Mouse (Mus musculus) heart, postnatal 4 days (tissue): ENCODE data around the gene Sag. TPM values are rescaled to one million over a fixed set of nuclear protein-coding genes. Genes with fewer than 3 reads are reported as not detected.

Experiments
- DNase-seq: peaks from one replicate; pipeline ENCODE4 v3.0.0; 2021
- total RNA-seq, 2 experiments: library from RNA; stranded (reverse); gene quantifications; 2 replicates each; pipeline ENCODE4 v1.2.3; 2021

Sag gene
- under 1 TPM; 0.33 to 0.45 TPM for total RNA-seq

DNA sequence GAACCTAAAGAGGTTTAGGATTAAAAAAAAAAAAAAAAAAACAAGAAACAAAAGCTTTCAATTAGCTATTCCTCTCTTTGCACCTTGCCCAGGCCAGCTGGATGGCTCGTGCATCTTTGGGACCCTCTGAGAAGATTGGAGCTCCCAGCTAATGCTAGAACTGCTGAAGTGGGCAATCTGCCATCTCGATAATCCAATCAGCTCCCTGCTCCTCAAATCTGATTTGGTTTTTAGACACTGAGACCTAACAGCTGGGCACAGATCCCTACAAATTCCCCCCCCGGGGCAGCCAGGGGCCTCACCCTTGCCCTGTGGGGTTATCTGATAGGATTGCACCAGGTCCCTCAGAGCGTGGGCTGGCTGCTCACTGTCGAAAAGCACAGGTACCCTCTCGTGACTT, at the start of gene Sag:
TSS of gene Sag (plus strand) at position 105 of the 400 bp plus-strand sequence.
- no peak for DNase-seq

DNA sequence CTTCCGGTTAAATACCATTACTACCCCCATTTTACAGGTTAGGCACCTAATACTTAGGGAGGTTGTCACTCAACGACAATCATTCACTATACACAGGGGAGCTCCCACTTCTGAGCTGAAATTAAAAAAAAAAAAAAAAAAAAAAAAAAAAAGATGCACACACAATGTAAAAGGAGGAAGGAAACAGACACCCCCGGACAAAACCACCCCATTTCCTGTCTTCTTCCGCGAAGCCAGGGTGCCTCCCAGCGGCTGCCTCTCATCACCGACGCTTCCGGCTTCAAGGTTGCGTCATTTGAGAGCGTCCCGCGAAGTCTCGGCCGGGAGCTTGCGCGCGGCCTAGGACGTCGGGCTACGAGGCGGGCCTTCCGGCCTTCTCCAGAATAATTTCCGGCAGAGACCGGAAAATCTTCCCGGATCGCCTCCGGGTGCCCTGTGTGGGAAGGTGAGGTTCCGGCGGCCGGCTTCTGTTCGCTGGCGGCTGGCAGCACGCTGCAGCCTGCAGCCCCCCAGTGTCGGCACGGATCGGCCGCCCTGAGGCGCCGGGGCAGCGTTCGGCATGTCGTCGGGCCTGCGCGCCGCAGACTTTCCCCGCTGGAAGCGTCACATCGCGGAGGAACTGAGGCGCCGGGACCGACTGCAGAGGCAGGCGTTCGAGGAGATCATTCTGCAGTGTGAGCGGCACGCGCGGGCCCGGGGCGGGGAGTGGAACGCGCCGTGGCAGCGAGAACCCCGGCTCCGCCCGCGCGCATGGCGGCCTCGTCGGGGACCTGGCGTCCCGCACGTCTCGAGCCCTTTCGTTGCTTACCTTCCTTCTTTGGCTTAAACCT, 47.6 kb upstream of the Sag start, which contains the start of gene Atg16l1:
TSS of gene Atg16l1 (plus strand) at position 230 of the 830 bp plus-strand sequence.
- DNase-seq, result peak; percentile 94

DNA sequence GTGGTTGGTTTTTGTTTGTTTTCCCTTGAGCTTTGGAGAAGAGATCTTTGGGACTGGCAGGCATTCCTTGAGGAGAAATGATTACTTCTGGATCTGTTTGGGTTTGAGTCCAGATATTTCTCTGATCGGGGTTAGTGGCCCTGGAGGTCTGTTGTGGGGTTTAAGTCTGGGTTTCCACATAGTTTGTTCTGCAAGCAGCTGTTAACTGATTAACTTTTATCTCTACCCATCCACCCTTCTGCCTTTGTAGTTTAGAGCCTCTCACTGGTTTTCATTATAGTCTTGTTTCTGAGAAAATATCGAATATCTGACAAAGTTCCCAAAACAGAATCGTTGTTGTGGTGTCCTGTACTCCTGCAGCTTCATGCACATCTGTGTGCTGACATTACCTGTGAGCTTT, 39.7 kb upstream of the Sag start:
- DNase-seq, result no peak

DNA sequence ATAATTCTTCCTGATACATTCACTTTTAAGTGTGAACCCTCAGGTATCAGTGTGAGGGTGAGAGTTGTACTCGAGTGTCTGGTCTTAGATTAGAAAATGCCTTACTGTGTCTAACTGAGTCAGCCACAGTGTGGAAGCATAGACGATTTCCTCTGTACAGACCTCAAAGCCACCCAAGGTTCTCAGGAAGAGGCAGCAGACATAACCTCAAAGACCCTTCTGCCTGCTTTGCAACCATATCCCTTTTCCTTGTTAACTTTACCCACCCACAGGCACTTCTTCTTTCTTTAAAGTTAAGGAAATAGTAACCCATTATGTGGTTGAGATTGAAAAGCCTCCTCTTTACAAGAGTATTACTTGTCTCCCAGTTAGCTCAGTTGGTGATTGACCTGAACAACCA, 37.7 kb upstream of the Sag start:
- no peak for DNase-seq

DNA sequence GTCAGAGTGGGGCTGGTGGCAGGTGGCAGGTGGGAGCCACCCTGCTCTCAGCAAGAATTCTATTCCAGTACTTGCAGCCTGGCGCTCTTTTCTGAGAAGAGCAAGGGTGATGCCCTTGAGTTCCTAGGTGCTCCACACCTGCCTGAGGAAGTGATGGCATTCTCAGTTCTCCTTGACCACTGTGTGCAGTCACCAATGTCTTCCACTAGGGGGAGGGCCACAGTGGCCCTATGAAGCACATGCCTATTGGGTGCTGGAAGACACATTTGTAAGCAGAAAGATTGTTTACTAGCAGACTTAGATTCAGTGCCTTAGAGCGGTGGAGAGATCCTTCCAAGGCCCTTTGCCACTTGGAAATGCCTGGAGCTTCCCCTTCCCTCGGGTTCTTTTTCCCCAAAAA, 37.2 kb upstream of the Sag start:
- no peak for DNase-seq

DNA sequence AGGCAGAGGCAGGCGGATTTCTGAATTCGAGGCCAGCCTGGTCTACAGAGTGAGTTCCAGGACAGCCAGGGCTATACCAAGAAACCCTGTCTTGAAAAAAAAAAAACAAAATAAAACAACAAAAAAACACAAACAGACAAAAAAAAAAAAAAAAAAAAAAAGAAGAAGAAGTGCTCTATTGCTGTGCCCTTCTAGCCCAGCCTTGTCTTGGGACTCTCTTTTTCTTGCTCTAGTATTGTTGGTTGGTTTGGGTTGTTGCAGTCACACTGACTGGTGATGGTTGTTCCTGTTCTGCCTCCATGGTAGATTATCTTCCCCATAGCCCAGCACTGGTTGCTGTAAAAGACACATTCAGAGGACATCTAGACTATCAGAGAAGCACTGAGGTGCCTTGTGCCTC, 34.2 kb upstream of the Sag start:
- no peak for DNase-seq

DNA sequence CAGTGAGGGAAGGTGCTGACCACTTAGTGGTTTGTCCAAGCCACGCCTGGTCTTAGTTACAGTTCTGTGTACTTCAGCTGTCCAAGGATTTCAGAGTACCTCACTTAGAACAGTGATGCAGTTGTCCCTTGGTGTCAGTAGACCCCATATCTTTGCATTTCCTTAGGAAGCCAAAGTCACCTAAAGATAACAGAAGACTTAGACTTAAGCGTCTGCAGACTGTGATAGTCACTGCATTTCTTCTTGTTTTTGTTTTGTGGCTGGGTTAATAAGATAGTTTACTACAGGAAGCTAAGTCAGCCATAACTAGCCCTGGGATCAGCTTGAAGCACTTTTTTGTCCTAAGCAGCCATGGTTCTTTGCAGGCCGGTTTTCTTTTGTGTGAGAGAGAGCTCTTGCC, 33.0 kb upstream of the Sag start:
- DNase-seq, result no peak

DNA sequence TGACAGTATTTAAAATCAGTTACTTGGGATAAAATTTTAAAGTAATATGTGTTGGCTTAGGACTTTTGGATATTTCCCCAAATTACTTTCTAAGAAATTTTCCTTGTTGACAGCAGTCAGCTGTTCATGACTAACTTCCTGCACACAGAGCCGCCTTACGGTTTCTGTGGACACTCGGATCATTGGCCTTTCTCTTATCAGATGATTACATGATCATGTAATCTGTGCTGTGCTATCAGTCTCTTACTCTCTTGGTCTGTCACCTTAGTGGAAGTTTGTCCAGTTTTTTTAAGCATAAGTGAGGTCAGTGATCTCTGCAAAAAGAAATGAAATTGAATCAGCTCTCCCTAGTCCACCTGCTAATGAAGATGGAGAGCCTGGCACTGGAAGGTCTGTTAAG, 31.8 kb upstream of the Sag start:
- DNase-seq, result no peak

DNA sequence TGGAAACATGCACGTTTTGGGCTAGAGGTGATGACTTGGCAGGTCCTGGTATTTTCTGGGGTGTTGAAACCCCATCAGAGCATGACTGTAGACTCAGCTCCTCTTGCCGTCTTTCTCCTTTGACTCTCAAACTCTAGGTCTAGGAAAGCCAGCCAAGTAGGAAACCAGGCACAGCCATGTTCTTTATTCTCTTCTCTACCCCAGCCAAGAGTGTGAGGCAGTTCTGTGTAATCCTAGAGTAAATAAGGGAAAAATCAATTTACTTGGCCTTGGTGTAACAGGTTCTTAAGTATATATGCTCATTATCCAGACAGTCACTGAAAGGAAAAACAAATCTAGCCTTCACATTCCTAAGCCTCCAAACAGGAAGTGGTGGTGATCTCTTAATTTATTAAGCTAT, 30.1 kb upstream of the Sag start:
- no peak for DNase-seq

DNA sequence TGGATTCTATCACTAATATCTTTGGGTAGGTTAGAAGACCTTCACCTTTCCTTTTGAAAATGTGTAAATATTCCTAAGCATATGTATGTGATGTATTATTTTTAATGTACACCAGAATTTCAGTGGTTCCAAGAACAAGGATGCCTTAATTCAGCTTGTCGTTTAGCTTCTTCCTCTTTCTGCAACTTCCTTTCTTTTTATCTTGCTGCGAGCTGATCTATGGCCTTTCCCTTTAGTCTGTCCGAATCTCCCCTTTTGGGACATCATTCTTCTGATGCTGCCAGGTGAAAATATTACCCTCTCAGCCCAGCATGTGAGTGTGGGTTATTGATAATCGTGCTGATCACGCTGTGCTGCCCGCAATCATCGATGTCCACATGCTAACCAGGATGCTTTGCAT, 28.6 kb upstream of the Sag start:
- DNase-seq, result no peak

DNA sequence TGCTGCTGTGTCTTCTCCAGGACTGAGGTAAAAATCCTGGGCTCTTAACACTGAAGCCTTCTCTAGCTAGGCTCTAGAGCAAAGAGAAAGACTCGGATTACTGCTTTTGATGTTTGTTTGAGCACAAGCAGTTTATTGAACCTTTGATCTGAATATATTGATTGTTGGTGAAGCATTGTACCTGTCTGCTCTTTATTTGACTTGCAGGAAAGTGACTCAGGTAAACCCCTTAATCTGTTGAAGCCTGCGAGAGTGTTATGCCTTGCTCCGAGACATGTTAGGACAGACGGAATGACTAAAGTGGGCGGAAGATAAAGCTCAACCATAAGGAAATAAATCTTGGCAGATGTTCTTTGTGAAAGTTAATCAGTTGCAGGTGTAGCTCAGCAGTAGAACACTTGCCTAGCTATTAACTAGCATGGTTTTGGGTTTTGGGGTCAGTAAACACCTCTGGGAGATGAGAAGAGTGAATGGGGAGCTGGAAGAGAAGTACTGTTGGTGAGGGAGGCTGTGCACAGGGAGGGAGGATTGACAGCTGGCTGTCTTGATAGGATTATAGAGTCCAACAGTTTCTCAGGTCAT, 24.2 kb upstream of the Sag start:
- no peak for DNase-seq

DNA sequence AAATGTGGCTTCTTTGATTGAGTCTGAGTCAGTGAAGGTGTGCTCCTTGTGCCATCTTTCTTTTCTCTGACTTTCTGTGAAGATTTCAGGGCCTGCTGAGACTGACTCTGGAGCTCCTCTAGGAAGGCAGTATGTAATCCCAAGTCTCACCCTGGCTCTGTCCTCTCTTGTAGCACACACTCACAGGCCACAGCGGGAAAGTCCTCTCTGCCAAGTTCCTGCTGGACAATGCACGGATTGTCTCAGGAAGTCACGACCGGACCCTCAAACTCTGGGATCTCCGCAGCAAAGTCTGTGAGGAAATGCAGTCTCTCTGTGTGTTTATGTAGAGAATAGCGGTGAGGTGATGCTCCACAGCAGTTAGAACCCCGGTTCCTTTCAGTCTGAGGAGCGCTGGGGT, 17.8 kb upstream of the Sag start:
- peak; percentile 46 for DNase-seq

DNA sequence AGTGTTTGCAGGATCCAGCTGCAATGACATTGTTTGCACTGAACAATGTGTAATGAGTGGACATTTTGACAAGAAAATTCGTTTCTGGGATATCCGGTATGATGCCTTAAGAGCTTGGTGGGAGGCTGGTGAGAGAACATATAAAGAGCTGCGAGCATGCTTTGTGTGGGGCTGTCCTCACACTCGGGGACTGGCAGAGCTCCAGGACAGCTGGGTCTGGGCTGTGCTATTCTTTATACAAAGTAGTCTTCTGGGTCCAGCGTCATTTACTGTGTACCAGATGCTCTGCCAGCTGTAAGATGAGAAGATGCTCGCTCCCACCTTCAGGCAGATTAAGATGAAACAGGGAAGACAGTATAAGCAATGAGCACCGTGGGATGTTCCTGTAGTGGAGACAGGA, 17.2 kb upstream of the Sag start:
- DNase-seq, result peak; percentile 76

DNA sequence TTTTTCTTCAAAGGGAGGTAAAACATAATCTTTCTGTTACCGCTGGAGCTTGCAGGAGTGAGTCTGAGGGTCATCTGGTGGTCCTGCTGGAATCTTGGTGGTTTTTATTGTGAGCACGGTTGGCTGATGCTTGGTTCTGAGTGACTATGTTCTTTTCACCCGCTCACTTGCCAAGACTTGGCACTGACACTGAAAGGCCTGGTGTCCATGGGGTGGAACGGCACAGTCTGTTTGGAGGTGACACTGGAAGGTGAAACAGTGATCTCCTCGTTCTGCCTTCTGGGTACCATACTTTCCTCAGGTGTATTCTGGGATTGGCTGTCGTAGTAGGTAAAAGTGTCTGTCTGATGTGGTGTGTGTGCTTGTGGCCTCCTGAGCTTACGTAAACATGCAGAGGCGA, 13.8 kb upstream of the Sag start:
- DNase-seq, result no peak

DNA sequence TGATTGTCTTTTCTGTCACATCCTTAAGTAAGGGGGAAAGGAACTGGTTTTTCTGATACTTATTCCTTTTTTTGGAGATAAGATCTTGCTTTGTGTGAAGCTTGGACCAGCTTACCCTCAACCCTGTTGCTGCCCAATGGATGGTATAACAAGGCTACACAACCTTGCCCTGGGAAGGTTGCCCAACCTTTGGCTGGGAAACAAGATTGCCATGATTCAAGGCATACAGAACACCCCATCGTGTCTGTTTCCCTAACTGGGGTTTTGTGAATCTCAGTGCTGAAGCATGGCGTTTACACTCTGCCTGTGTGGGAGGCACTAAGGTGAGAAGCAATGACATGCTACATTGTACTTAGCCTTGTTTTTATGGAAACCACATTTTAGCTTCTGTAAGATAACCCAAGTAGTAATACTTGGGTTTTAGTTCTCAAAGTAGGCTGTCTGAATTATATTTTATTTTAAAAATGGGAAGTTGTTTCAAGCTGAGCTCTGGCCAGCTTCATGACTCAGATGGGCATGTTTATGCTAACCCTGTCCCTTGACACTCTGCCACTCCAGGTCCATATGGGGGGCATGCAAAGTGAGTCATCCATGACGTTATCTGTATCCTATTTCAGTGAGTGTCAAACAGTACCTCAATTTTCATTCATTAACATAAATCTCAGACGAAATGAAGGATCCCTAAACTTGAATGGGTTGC, 10.9 kb upstream of the Sag start:
- DNase-seq, result no peak

DNA sequence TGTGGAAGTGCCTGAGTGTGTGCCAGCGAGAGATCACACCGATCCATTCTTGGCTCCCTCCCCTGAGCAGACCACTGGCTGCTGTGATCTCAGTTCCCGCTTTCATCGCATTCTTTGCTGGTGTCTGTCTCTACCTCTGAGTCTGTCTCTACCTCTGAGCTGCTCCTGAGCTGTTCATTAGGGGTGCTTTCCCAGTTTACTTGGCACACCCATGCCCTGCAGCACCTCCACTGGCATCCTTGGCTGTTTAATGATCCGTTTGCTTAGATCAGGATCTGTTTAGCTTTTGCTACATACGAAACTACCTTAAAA, 10.4 kb upstream of the Sag start:
- no peak for DNase-seq

DNA sequence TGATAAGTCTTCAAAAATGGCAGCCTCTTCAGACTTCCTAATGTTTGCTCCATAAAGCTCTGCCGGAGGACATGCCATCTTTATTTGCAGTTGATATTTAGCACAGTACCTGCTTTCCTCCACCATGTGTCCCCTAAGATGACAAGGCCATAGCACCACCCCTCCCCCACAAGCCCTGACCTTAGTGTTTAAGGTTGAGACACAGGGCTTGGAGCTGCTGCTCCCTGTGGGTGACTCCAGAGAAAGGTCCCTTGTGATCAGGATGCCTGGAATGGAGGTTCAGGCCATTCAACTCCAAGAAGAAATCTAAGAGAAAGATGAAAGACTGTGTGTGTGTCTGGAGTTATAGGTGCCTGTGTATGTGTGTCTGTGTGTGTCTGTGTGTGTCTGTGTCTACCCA, 5.8 kb upstream of the Sag start:
- DNase-seq, result no peak

DNA sequence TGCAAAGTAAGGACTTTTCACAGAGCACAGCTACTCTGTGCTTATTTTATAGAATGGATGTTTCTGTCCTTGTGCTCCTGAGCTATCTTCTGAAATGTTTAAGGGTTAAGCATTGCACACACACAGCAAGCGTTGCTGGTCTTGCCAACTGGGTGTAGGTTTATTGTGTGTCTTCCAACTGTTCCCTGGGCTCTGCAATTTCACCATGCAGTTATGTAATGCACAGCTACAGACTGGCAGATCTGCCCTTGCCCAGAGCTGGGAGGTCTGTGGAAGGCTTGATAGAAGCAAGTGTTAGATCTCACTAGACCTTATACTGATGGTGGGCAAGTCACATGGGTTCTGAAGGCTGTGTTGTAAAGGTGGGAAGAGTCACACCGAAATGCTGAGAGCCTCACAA, 5.2 kb upstream of the Sag start:
- no peak for DNase-seq

DNA sequence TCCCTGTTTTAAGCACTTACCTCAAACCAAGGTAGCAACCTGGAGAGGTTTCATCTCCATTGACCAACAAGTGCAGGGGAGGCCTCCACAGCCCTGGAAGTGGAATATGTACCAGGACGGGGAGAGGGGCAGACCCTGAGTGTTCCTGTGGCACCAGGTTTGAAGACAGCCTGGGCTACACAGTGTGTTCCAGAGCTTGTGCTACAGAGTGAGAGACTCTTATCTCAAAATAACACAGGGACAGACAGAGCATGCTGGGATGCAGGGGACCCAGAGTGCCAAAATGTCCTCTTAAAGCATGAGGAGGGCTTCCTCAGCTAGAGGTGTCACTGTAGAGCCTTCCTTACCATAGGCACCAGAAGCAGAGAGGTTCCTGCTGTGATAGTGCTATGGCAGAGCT, 4.3 kb downstream of the Sag start:
- no peak for DNase-seq

DNA sequence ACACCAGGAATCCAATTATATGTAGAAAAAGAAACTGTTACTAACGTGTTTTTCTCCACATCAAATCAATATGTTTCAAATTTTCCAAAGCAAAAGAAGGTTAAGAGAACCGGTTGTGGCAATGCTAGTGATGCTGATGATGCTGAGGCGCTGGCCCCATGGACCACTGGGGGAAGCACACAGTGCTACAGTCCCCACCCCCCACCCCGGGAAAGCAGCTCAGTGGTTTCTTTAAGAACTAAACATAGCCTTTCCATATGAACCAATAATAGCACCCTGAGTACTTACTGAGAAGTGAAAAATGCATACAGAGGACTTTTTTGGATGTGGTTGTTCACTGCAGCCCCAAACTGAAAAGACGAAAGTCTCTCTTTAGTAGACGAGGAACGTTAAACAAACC, 7.9 kb downstream of the Sag start:
- no peak for DNase-seq

DNA sequence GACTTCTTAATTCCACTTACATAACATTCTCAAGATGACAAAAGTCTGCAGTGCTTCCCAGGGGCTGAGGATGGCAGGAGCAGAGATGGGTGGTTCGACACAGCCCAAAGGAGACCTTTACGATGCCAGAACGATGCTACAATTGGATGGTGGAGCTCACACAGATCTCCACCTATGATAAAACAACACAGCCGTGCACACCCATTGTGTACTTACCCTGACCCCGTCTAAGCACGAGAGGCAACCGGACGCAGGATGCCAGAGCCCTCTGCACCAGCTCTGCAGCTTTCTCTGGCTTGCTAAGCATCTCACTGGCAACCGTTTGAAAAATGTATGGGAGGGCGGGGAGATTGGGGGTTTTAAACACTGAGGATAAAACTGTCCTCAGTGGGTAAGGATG, 8.6 kb downstream of the Sag start:
- no peak for DNase-seq

DNA sequence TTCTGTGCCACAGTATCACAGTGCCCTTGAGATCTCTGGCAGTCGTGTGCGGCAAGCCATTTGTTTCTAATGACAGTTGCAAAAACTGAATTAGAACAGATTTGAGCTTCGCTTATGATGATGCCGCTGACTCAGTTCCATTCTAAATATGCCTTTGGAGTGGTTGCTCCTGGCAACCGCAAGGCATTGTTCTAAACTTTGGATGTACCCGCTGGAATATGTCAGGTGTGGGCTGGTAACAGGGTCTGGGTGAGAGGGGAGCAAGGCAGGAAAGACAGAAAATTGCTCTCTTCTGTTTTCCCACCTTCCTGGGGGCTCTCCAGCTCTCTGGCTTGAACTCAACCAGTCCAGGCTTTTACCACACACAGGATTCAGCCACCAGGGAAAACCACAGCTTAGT, 9.7 kb downstream of the Sag start:
- no peak for DNase-seq

DNA sequence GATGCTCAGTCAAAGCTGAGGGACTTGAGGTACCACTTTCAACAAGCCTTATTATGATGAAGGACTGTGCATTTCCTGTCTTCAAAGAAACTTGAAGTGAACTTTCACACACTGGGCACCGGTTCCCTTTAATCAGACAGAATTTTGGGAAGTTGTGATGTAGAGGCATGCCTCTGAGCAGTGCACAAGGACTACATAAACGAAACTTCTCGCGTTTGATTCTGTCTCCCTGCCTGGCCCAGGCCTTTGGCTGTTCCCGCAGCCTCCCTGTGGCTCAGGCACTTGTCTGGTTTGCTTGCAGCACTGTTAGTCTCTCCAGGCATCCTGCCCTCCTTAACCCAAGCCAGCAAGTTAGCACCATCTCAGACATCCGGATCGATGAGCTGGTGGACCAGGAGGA, 10.2 kb downstream of the Sag start:
- no peak for DNase-seq

DNA sequence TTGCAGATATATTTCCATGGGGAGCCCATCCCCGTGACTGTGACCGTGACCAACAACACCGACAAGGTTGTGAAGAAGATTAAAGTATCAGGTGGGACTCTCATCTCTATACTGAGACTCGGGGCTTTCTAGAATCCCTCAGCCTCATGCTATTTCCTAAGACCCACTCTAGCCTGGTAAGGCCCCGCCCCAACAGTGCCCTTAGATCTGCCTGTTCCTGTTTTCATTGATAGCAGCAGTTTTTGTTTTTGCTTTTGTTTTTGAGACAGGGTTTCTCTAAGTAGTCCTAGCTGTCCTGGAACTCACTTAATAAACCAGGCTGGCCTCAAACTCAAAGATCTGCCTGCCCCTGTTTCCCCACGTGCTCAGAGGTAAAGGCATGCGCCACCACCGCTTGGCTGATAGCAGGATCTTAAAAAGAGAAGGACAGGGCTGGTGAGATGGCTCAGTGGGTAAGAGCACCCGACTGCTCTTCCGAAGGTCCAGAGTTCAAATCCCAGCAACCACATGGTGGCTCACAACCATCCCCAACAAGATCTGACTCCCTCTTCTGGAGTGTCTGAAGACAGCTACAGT, 21.0 kb downstream of the Sag start:
- no peak for DNase-seq
